Mouse (Mus musculus): ENCODE data around the gene Vps11.

DNA sequence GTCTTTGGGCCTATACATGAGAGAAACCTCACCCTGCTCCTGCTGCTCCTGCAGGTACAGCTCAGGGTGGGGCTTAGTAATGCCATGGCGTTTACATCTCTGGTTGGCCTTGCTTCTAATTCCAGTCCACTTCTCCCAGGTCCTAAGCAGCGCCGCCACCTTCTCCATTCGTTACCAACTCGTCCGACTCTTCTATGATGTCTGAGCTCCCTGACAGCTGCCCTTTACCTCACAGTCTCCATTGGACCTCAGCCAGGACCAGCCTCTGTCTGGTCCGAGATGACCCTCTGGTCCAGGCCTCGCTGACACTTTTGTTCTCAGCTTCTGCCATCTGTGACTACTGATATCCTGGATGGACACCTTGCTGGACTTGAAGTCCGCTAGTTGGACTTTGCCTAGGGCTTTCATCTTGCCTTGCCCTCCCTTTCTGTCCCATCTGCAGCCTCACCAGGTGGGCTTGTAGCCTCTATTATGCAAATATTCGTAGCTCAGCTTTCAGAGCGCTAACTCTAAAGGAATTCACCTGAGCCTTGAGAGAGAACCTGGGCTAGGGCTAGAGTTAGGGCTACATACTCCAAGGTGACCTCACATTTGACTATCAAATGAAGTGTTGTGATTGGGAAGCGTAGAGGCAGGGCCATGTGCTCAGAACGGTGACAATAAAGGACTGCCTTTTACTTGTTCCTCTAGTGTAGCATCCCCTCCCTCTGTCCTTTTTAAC, 28.4 kb downstream of the Vps11 start:
- TF ChIP-seq CTCF (IDR thresholded peaks at IDR 0.05; ENCODE audit: borderline replicate concordance, insufficient read depth, low read depth, low read length) (no peak), POLR2A (IDR thresholded peaks at IDR 0.05; ENCODE audit: borderline replicate concordance, insufficient read depth, low read length) (no peak)
